Mouse (Mus musculus): ENCODE results near the gene Tut7. TPM values are rescaled to one million over a fixed set of nuclear protein-coding genes. Genes with fewer than 3 reads are reported as not detected.

Tut7 gene
- total and polyA plus RNA-seq, 3 experiments: 47.7 to 135 (median 53.8) TPM

DNA sequence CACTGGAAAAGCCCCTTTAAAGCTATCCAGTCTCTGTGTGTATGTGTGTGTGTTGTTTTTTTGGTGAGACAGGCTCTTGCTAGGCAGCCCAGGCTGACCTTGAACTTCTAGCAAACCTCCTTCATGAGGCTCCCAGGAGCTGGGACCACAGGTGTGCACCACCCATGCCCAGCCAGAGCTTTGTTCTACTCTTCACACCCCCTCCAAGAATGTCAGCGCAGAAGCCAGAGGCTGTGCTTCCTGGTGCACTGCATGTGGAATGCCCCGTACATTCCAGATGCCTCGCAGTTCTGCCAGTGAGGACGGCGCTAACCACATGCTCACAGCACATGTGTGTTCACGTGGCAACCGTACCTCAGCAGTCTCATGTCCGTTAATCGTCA, 26.5 kb downstream of the Tut7 start:
- H3K4me3 ChIP-seq (ENCODE audit: control insufficient read depth in 1 of 2, insufficient read depth in 1 of 2, low read depth in 2 of 2, low read length in 2 of 2): no peak overlapping the region
- peak overlapping the region; percentile 57 for H3K27ac ChIP-seq (ENCODE audit: control insufficient read depth, low read depth, low read length)
- H3K79me2 ChIP-seq (ENCODE audit: control insufficient read depth, insufficient read depth, low read length, poor library complexity): no peaks in the 10 kb centered on the region
- no peak for DNase-seq (ENCODE audit: low read depth, low spot score)
- TF ChIP-seq CHD2 (IDR thresholded peaks at IDR 0.05; ENCODE audit: low read length) (no peak), GABPA (IDR thresholded peaks at IDR 0.05; ENCODE audit: low read depth, low read length) (no peak), MAX (IDR thresholded peaks at IDR 0.05; ENCODE audit: low read length) (no peak), MAZ (IDR thresholded peaks at IDR 0.05; ENCODE audit: low read depth, low read length) (no peak), HCFC1 (IDR thresholded peaks at IDR 0.05; ENCODE audit: low read depth, low read length) (no peak), RAD21 (IDR thresholded peaks at IDR 0.05; ENCODE audit: low read depth, low read length) (no peak), TAL1 (IDR thresholded peaks at IDR 0.05; ENCODE audit: low read length) (no peak), RCOR1 (IDR thresholded peaks at IDR 0.05; ENCODE audit: low read depth, low read length) (no peak), MAFK (IDR thresholded peaks at IDR 0.05; ENCODE audit: borderline replicate concordance, low read depth, low read length) (no peak), KAT2A (conservative IDR thresholded peaks at IDR 0.05; ENCODE audit: low read depth, low read length) (no peak), ZMIZ1 (IDR thresholded peaks at IDR 0.05; ENCODE audit: low read depth, low read length) (no peak), MYC (IDR thresholded peaks at IDR 0.05; ENCODE audit: low read depth, low read length) (no peak), TCF12 (IDR thresholded peaks at IDR 0.05; ENCODE audit: low read depth, low read length) (no peak), MYB (IDR thresholded peaks at IDR 0.05; ENCODE audit: low read depth, low read length) (no peak)
- peaks cover 7 to 8% of the 10 kb centered on the region in 2 experiments for H3K4me1 ChIP-seq (ENCODE audit: control insufficient read depth in 1 of 2, insufficient read depth in 2 of 2, low read length in 2 of 2)
- no peaks in the 10 kb centered on the region for H3K27me3 ChIP-seq (ENCODE audit: control insufficient read depth in 1 of 2, insufficient read depth in 2 of 2, low read length in 2 of 2)
- no peaks in the 10 kb centered on the region for H3K9me3 ChIP-seq (replicated peaks; ENCODE audit: insufficient read depth, low read length)
- H3K36me3 ChIP-seq (ENCODE audit: control insufficient read depth in 1 of 2, insufficient read depth in 2 of 2, low read length in 2 of 2): peaks cover 14 to 52% of the 10 kb centered on the region in 2 experiments
- H3K9ac ChIP-seq (ENCODE audit: control insufficient read depth, low read depth, low read length, poor library complexity, severe bottlenecking): no peak overlapping the region

DNA sequence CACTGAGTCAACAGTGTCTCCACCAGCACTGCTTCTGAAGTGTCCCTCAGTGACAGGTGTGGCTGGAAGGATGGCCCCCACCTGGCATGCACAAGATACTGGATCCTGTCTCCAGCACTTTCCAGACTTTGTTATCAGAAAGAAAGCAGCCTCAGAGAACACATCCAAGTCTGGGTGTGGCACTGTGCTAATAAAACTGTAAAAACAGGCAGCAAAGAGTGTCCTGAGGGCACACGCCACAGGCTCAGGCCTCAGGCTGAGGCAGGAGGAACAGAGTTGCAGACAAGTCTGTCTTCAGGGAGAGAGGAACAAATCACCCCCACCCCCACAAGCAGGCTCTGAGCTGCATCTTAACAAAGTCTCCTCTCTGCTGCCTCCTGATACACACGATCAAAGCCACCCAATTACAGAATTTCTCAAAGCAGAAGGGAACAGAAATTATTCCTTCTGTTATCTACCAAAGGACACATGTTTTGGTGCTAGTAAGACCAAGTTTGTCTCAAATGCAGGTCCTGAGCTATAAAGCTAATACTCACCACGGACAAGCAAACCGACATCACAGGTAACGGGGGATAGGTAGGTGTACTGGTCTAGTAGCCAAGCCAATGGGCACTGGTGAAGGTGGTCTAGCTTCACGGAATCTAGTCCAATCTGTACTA, 27.0 kb downstream of the Tut7 start:
- H3K4me1 ChIP-seq (ENCODE audit: control insufficient read depth in 1 of 2, insufficient read depth in 2 of 2, low read length in 2 of 2): peaks cover 7 to 8% of the 10 kb centered on the region in 2 experiments
- peak; percentile 76 for DNase-seq (ENCODE audit: low read depth, low spot score)
- TF ChIP-seq MAFK (IDR thresholded peaks at IDR 0.05; ENCODE audit: borderline replicate concordance, low read depth, low read length): no peak
- peak; percentile 61 for TF ChIP-seq ETS1 (IDR thresholded peaks at IDR 0.05; ENCODE audit: low read depth, low read length)
- TF ChIP-seq CTCF (IDR thresholded peaks at IDR 0.05 in 2 of 3, conservative IDR thresholded peaks at IDR 0.05 in 1 of 3; ENCODE audit: control insufficient read depth in 1 of 3, insufficient read depth in 1 of 3, low read depth in 2 of 3, low read length in 3 of 3, poor library complexity in 1 of 3, severe bottlenecking in 1 of 3): no peak
- TF ChIP-seq EP300 (IDR thresholded peaks at IDR 0.05; ENCODE audit: low read depth in 1 of 2, low read length in 2 of 2): peak; percentile 57 to 80; a peak in 3 of 4 replicates
- no peak for TF ChIP-seq MXI1 (IDR thresholded peaks at IDR 0.05; ENCODE audit: low read depth, low read length)
- TF ChIP-seq TAL1 (IDR thresholded peaks at IDR 0.05; ENCODE audit: low read length): peak; percentile 75
- TF ChIP-seq HCFC1 (IDR thresholded peaks at IDR 0.05; ENCODE audit: low read depth, low read length): no peak
- no peak for TF ChIP-seq ZNF384 (IDR thresholded peaks at IDR 0.05; ENCODE audit: low read depth, low read length)
- TF ChIP-seq RCOR1 (IDR thresholded peaks at IDR 0.05; ENCODE audit: low read depth, low read length): no peak
- 0 out of 2 replicates have a peak, but pooled peaks have one; percentile 30 for TF ChIP-seq TBP (IDR thresholded peaks at IDR 0.05; ENCODE audit: low read depth, low read length)
- no peak; the same call in 1 of the 2 replicates for TF ChIP-seq SIN3A (IDR thresholded peaks at IDR 0.05; ENCODE audit: low read length)
- TF ChIP-seq POLR2A (IDR thresholded peaks at IDR 0.05; ENCODE audit: control insufficient read depth in 1 of 2, insufficient read depth in 1 of 2, low read depth in 1 of 2, low read length in 2 of 2, poor library complexity in 1 of 2): no peak; a peak in 1 of 4 replicates
- TF ChIP-seq NRF1 (IDR thresholded peaks at IDR 0.05; ENCODE audit: insufficient read depth, low read depth, low read length, poor library complexity, severe bottlenecking): no peak
- no peak for TF ChIP-seq POLR2AphosphoS2 (IDR thresholded peaks at IDR 0.05; ENCODE audit: low read length)
- TF ChIP-seq MEF2A (IDR thresholded peaks at IDR 0.05; ENCODE audit: extremely low read depth, insufficient replicate concordance, low read depth, low read length, poor library complexity, severe bottlenecking): no peak
- TF ChIP-seq MYB (IDR thresholded peaks at IDR 0.05; ENCODE audit: low read depth, low read length): peak; percentile 57; the same call in 1 of the 2 replicates
- no peak for TF ChIP-seq ZC3H11A (IDR thresholded peaks at IDR 0.05; ENCODE audit: low read depth, low read length)
- TF ChIP-seq CHD2 (IDR thresholded peaks at IDR 0.05; ENCODE audit: low read length): no peak
- no peak for TF ChIP-seq CHD1 (IDR thresholded peaks at IDR 0.05; ENCODE audit: low read depth, low read length)
- no peak for TF ChIP-seq MAZ (IDR thresholded peaks at IDR 0.05; ENCODE audit: low read depth, low read length)
- no peak for TF ChIP-seq MAX (IDR thresholded peaks at IDR 0.05; ENCODE audit: low read length)
- TF ChIP-seq ELF1 (IDR thresholded peaks at IDR 0.05; ENCODE audit: low read depth, low read length): no peak
- TF ChIP-seq BHLHE40 (IDR thresholded peaks at IDR 0.05; ENCODE audit: borderline replicate concordance, low read depth, low read length): no peak
- TF ChIP-seq JUND (IDR thresholded peaks at IDR 0.05; ENCODE audit: low read depth, low read length): no peak
- TF ChIP-seq KAT2A (conservative IDR thresholded peaks at IDR 0.05; ENCODE audit: low read depth, low read length): no peak

More for the DNA sequence above, 27.0 kb downstream of the Tut7 start:
- no peaks in the 10 kb centered on the region for H3K9me3 ChIP-seq (replicated peaks; ENCODE audit: insufficient read depth, low read length)
- H3K9ac ChIP-seq (ENCODE audit: control insufficient read depth, low read depth, low read length, poor library complexity, severe bottlenecking): no peak overlapping the region
- H3K4me3 ChIP-seq (ENCODE audit: control insufficient read depth in 1 of 2, insufficient read depth in 1 of 2, low read depth in 2 of 2, low read length in 2 of 2): no peak overlapping the region
- peak overlapping the region; percentile 57 for H3K27ac ChIP-seq (ENCODE audit: control insufficient read depth, low read depth, low read length)
- peaks cover 14 to 51% of the 10 kb centered on the region in 2 experiments for H3K36me3 ChIP-seq (ENCODE audit: control insufficient read depth in 1 of 2, insufficient read depth in 2 of 2, low read length in 2 of 2)
- H3K27me3 ChIP-seq (ENCODE audit: control insufficient read depth in 1 of 2, insufficient read depth in 2 of 2, low read length in 2 of 2): no peaks in the 10 kb centered on the region
- no peaks in the 10 kb centered on the region for H3K79me2 ChIP-seq (ENCODE audit: control insufficient read depth, insufficient read depth, low read length, poor library complexity)

Measured in MEL (cell line).